Mouse (Mus musculus): ENCODE measurements around the gene Rnf183.

- TF ChIP-seq POLR2A (IDR thresholded peaks at IDR 0.05; ENCODE audit: borderline replicate concordance, extremely low read depth, low read depth, low read length) (no peak), CTCF (IDR thresholded peaks at IDR 0.05; ENCODE audit: insufficient read depth, low read length) (no peak)
Measured at GRCm38 (mm10) chr4:62479937-62480708, 45.1 kb upstream of the Rnf183 start, which contains the start of gene Bspry.

Data from lung, adult 2 months (tissue).